ENCODE assay signal across 20 mouse cellular contexts in the genomic region with DNA sequence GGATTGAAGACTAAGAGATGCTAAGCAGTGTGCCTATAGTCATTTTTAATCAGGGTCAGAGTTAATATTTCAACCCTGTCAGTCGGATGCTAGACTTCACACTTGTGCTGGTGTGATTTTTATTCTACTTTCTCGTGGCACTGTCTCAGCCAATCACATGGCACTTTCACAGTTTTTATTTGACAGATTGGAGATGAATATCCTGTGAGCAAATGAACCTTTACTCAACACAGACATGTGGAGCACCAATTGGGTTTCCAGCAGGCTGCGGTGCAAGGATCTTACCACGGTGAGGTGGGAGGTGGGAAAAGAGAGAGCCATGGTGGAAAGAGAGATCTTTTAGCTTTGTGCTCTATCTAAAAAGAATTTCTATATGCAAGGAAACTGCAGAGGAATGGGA.
DNase-seq lines count a peak whose midpoint lies in the region; ATAC-seq and TF ChIP-seq lines count a peak whose summit lies in the region.
"Had no signal": no experiment of that assay in that cellular context is flagged by ENCODE, and none has a peak within 500 bp of the region (broad histone marks: within the 10 kb centered on the region; RNA-seq: fewer than 3 reads in every experiment).

No protein-coding gene starts in this region.

- H3K27me3 ChIP-seq in midbrain, postnatal 0 days (ENCODE audit: insufficient read depth, low read length) = no peaks in the 10 kb centered on the region
- H3K27me3 ChIP-seq: embryonic facial prominence, embryonic 15.5 days; liver, embryonic 15.5 days; midbrain, embryonic 13.5 days had no signal

- TF ChIP-seq CTCF in midbrain, postnatal 0 days (IDR thresholded peaks at IDR 0.05) = no peak

- H3K4me1 ChIP-seq in midbrain, postnatal 0 days (ENCODE audit: insufficient read depth, low read length) = no peaks in the 10 kb centered on the region
- H3K4me1 ChIP-seq: embryonic facial prominence, embryonic 15.5 days; hindbrain, embryonic 10.5 days; liver, embryonic 15.5 days had no signal

- H3K9ac ChIP-seq in midbrain, postnatal 0 days (replicated peaks; ENCODE audit: low read length, poor library complexity, severe bottlenecking) = no peak overlapping the region
- H3K9ac ChIP-seq: embryonic facial prominence, embryonic 15.5 days; liver, embryonic 15.5 days; midbrain, embryonic 13.5 days had no signal

- no peaks in the 10 kb centered on the region for H3K36me3 ChIP-seq in midbrain, postnatal 0 days (ENCODE audit: insufficient read depth, low read length)
- H3K36me3 ChIP-seq: embryonic facial prominence, embryonic 15.5 days; hindbrain, embryonic 10.5 days; liver, embryonic 15.5 days; midbrain, embryonic 13.5 days had no signal

- H3K9me3 ChIP-seq in midbrain, postnatal 0 days (ENCODE audit: low read length) = no peaks in the 10 kb centered on the region
- H3K9me3 ChIP-seq: embryonic facial prominence, embryonic 15.5 days; hindbrain, embryonic 10.5 days; liver, embryonic 15.5 days; midbrain, embryonic 13.5 days had no signal

- 86% methylated on average over 4 of the region's 4 CpGs for WGBS in midbrain, postnatal 0 days

- no peak overlapping the region for H3K27ac ChIP-seq in midbrain, postnatal 0 days (ENCODE audit: low read depth, low read length)
- H3K27ac ChIP-seq: embryonic facial prominence, embryonic 15.5 days; hindbrain, embryonic 10.5 days; kidney, postnatal 0 days; liver, embryonic 15.5 days; midbrain, embryonic 13.5 days had no signal

- no peak for ATAC-seq in midbrain, postnatal 0 days (ENCODE audit: low FRiP score)
- ATAC-seq: midbrain, embryonic 13.5 days had no signal

- DNase-seq in left cerebral cortex, adult 11 months (ENCODE audit: low spot score) = peak; percentile 50
- DNase-seq in left cerebral cortex, postnatal 4 days = no peak
- peak; percentile 14 to 36 for DNase-seq in frontal cortex, postnatal 10 days (ENCODE audit: low spot score in 2 of 2)
- DNase-seq in left cerebral cortex, postnatal 36 days (ENCODE audit: low spot score in 2 of 2) = peak; percentile 47 to 64
- no peak for DNase-seq in lung, postnatal 14 days
- no peak for DNase-seq in midbrain, postnatal 0 days (ENCODE audit: low spot score)
- no peak for DNase-seq in spleen, adult 12 weeks (ENCODE audit: low spot score)
- DNase-seq: adrenal gland, postnatal 25 days; B cell, adult 2 months; cerebellum, adult 2 months; cerebellum, postnatal 36 days; gastrocnemius, postnatal 25 days; kidney, adult 11 months; thymus, adult 2 months had no signal

- intact Hi-C loops in left cerebral cortex, postnatal 4 days (cut with DNase I) = no loop called here
- intact Hi-C loops in left cerebral cortex, postnatal 36 days (cut with DNase I) = no loop called here

- no peak overlapping the region for H3K4me2 ChIP-seq in midbrain, postnatal 0 days (ENCODE audit: low read depth, low read length, poor library complexity, severe bottlenecking)
- H3K4me2 ChIP-seq: embryonic facial prominence, embryonic 15.5 days; liver, embryonic 15.5 days; midbrain, embryonic 13.5 days had no signal

- H3K4me3 ChIP-seq in midbrain, postnatal 0 days (ENCODE audit: low read depth, low read length) = no peak overlapping the region
- H3K4me3 ChIP-seq: embryonic facial prominence, embryonic 15.5 days; hindbrain, embryonic 10.5 days; liver, embryonic 15.5 days; midbrain, embryonic 13.5 days; myocyte had no signal

Comparison
In these comparisons a context has a peak if more than half of its experiments do, and no peak if none do; other contexts are left out.
1. DNase-seq: peak in left cerebral cortex, adult 11 months (single experiment), frontal cortex, postnatal 10 days (2 of 2) and left cerebral cortex, postnatal 36 days (2 of 2); none in left cerebral cortex, postnatal 4 days (single experiment), lung, postnatal 14 days (single experiment), midbrain, postnatal 0 days (single experiment) and spleen, adult 12 weeks (single experiment).